Mouse (Mus musculus) mouse embryonic stem cell (cell line): ENCODE results near the gene 4930583I09Rik.

Source experiments
- in situ Hi-C, 2 experiments: fragments of 300-500 bp; cut with MboI; formaldehyde crosslinking; loops; 1 replicate in 1 of 2; 3 replicates in 1 of 2; pipeline ENCODE4 v1.14.3; 2019 to 2020; ENCODE audit warnings: low sequenced_read_pairs in 2 of 2, low pct_unique_long_range_greater_than_20kb in 1 of 2, mixed read lengths in 1 of 2; ENCODE audit not compliant: unreplicated experiment in 1 of 2

Gene 4930583I09Rik

DNA sequence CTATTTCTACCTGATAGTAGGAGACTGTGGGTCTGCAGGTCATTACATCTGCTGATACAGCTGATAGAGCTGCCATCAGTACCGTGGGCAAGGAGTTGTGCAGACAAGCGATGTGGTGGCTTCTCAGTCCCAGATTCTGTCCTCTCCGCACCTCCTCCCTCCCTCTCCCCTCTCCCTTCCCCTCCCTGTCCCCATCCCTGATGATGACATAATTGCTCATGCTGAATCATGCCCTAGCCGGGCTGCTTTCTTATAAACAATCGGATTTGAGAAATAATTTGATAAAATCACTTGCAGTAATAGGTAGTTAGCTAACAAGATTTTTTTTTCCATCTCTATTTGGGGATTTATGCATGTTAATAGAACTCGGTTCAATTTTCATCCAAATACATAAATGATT, at the start of gene 4930583I09Rik:
4930583I09Rik (minus strand) TSS at position 144 of the 400 bp plus-strand sequence.
- in situ Hi-C loops: no loop called here

DNA sequence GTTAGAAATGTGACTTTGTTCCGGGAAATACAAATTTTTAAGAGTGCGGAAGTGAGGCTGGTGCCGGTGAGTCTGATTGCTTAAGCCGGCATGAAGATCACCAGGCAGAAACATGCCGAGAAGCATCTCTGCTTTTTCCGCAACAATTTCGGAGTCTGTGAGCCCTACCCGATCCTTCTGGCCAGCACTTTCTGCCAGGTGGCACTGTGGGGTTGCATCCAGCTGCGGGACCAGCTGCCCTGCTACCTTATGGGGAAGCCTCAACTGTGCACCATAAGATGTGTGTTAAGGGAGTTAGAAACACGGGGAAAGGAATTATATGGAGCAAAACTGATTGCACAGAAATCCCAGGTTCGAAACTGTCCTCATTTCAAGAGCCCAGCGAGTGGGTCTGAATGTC, 40.2 kb upstream of the 4930583I09Rik start:
- in situ Hi-C loops: no loop called here

DNA sequence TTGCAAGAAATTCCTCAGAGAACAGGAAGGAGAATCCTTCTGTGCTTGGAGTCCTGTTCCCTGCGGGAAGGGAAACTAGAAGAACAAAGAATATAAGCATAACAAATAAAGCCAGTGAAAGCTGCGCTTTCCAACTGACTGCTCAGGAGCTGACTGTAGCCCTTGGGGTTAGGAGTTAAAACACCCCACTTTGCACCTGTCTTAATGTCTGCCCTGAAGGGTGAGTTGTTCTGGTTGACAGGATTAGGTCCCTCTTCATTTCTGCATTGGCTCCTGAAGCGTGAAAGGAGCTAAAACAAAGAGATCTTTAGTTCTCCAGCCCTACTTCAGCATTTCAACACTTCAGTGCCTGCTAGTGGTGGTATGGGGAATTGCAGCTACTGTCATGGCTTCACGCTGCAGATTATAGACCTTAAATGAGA, 37.8 kb upstream of the 4930583I09Rik start:
- in situ Hi-C loops: no loop called here

DNA sequence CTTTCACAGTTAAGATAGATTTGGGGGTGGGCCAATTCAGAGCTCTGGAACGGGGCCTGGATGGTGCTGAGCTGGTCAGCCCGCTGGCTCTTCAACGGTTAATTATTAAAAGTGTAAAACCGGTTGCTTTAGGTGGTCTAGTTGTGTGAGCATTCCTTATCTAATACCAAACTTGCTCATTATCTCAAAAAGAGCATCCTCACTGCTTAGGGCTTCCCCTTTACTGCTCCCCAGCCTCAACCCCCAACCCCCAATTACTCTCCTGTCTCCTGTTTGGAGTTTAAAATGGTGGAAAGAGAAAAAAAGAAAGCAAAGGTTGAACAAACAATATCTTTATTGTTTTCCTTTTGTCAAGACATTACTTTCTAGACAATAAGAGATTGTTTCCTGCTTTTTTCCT, 27.9 kb upstream of the 4930583I09Rik start:
- in situ Hi-C loops: no loop called here

DNA sequence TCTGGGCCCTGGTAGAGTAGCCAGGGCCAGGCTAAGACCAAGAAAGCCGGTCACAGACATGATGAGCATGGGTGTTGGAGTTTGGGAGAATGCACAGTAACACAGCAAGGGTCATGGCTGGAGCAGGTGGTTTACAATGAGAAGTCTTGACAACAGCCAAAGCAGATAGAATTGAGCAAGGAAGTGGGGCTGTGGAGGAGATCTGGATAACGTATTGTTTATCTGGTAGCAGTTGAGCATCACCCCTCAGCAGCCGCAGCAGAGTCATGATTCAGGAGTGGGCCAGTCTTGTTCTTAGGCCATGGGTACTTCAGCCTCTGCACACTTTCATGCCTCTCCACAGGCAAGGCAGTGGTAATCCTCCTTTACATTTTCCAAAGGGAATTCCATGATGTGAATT, 25.1 kb upstream of the 4930583I09Rik start:
- in situ Hi-C loops: no loop called here

DNA sequence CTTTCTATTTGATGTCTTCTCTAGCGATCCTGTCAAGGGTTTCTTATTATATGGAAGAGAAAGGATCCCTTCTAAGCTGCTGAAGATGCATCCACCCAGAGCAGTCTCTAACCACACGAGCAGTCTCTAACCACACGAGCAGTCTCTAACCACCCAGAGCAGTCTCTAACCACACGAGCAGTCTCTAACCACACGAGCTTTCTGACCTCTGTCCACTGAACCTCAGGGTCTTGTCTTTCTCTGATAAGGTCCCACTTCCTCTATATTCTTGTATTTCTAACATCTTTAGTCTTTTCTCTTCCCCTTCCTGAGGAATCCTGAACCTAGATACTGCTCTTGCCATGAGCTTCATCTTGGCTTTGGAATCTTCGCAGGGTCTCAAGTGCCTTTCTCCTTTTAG, 23.0 kb upstream of the 4930583I09Rik start:
- in situ Hi-C loops: no loop called here

DNA sequence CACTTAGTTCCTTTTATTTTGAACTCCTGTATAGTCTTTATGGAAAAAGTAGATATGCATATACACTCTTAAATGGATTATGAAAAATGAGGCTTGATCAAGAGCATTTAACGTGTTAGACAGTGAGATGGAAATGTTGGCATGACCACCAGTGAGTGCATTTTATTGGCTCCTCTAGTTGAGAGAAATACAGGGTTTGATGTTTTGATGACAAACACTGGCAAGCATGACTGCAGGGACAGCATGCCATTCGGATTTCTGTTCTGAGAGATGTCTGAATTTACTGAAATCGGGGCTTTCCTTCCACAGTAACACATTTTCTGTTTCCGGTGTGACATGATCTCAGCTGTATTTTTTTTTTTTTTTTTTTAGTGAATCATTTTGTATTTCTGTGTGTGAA, 12.2 kb upstream of the 4930583I09Rik start:
- in situ Hi-C loops: no loop called here

DNA sequence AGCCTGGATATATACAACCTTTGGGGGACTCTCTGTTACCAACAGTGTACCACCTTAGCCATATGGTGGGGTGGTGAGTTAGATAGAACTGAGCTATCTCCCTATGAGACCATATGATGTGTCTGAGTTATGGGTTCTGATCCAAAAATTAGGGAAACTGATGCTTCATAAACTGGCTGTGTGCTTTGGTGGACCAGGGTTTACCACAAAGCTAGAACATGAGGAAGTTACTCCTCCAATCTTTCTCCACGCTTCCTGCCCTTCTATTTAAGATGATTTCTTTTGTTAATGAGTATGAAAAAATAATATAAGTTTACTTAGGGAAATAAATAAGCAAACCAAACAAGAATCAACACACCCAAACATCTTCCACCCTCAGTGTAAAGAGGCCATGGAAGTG, 10.8 kb upstream of the 4930583I09Rik start:
- in situ Hi-C loops: no loop called here

DNA sequence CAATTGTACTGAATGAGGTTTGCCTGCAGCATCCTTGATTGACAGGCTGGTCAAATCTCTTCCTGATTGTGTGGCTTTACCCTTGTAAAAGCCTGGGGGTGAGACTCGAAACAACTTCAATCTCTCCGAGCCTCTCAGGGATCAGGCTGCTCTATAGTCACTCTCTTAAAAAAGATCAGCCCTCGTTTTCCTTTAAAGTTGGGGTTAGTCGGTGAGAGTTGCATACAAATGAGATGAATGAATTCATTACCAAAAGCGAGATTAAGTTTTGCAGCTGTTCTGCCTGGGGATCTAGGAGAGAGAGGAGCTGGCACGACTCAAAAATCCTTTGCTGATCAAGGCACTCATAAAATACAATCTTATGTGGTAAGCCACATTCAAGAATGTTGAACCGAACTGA, 1.0 kb upstream of the 4930583I09Rik start:
- in situ Hi-C loops: no loop called here

DNA sequence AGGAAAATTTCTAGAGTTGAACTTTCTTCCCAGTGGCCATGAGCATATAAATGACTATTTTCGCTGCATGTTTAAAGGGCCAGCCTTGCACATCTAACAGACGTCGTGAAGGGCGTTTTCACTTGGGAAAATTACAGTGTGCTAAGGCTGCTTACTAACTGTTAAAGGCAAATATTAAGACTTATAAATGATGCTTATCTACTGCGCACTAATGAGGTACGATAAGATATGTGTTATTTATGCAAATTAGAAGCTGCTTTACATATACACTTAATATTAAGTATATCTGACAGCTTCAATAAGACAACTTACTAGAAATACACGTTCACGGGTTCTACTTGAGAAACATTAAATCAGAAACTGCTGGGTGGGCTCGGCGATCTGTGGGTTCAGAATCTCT, 481 bp upstream of the 4930583I09Rik start:
- in situ Hi-C loops: no loop called here

DNA sequence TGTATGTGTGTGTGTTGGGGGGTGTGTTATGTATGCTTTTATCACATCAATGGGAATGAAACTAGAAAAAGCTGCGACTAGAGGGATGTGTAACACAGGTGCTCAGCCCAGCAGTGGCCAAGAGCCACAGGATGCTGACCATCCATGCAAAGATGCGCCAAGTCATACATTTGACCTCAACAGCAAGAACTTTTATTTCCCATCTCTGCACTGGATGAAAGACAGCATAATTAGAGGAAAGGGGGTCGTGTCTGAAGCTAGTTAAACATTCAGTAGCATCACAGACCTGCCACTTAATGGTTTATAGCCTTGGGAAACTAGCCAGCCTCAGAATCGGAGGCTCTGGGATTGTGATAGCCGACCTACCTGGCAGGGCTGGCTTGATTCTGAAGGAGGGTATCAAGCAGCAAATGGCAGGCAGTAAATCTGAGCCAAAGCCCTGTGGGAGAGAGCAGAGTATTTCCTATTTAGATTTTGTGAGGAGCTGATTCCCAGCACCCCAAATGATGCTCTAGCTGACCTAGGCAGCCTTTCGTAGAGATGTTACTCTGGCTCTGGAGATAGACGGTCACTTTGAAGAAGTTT, 1.9 kb downstream of the 4930583I09Rik start:
- in situ Hi-C loops: no loop called here

DNA sequence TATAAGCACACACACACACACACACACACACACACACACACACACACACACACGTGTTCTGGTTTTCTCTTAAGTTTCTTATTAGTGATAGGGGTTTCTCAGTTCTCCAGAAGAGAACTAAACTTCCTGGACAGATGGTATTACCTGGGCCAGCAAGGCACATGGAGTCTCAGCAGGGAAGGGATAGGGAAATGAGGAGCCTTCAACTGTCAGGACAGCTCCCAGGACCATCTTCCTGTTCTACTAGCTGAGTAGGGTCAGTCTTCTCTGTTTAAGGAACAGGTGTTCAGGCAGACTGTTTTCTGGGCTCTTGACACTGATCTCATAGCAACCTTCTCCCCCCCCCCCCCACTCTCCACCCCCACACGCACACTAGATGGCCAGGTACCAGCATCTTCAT, 2.8 kb downstream of the 4930583I09Rik start:
- in situ Hi-C loops: no loop called here

DNA sequence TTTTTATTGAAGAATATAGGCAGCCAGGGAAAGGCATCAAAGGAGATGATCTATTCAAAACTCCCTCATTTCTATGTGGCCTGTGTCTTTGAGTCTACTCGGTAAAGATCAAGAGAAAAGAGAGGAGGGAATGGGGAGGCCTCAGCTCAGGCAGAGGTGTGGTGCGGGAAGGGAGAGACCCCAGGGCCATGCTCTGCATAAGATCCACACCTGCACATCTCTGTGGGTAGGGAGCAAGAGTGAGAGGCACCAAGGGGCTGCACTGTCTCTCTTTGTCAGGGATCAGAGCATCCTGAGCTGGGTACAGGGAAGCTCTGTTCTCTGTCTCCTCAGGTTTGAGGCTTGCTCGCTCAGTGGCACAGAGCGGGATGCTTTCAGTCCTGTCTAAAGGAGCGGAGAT, 8.4 kb downstream of the 4930583I09Rik start:
- in situ Hi-C loops: no loop called here

DNA sequence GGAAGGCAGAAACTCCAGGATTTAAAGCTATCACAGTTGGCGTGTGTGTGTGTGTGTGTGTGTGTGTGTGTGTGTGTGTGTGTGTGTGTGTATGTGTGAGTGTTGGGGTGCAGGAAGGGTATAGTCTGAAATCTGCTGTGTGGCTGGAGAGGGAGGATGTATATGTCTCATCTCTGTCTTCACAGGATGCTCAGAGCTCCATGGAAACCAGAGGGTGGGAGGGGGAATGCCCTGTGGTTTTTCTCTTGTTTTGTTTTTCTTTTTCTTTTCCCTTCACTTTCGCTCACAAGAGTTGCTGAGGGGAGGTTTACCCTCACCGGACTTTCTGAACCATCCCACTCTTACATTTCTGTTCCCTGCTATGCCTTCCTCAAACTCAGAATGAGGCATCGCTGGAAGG, 9.0 kb downstream of the 4930583I09Rik start:
- in situ Hi-C loops: no loop called here

DNA sequence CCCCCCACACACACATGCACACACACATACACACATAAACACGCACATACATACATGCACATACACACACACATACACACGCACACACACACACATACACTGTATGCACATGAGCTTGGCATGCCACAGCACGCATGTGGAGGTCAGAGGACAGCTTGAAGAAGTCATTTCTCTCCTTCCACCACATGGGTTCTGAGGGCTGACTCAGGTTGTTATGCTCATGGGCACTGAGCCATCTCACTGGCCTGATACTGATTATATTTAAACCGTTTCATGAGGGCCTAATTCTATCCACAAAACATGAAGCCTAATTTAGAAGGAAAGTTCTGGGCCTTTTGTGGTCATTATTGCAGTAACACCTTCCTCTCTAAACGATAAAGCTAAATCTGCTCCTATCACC, 13.3 kb downstream of the 4930583I09Rik start:
- in situ Hi-C loops: no loop called here

DNA sequence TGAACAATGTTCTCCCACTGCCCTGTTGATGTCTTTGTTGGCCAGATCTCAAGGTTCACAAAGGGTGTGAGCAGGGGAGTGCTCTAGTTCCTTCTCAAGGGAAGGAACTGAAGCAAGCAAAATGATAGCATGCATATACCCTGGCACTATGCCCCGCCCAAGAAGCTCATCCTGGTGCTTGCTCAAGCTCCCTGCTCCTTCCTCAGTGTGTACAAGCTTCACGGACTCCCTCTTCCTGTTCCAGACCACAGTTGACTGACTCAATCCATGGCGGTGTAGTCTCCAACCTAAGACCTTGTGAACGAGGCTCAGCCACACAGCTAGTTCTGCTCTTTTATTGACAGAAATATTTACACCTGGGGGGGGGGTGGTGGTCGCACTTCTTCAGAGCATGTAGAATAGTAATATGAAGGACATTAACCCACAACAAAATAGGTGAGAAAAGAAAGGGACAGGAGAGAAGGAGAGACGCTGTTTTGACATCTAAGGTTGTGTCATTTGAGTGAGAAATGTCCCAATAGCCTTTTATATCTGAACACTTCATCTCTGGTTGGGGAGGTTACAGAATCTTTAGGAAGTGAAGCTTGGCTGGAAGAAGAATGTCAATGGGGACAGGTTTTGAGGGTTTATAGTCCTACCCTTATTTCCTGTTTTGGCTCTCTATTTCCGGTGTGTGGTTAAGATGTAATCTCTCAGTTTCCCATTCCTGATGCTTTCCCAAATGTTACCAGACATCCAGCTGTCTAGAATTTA, 14.9 kb downstream of the 4930583I09Rik start:
- in situ Hi-C loops: no loop called here

DNA sequence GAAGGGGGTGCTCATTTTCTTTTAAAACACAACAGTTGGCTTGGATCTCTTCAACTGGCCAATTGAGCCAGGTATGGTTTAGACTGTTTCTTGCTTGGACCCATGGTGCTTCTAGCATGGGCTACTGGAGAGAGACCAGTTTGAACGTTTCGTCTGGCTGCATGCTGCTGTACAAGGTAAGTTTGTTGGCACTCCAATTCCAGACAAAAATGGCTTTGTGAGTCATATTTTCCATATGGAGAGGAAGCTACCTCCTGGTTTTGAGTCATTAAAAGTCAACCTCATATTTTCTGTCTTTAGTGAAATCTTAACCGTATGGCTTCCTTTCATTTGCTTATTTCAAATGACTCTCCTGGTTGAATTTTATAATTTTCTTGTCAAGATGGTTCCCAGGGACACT, 19.6 kb downstream of the 4930583I09Rik start:
- in situ Hi-C loops: no loop called here

DNA sequence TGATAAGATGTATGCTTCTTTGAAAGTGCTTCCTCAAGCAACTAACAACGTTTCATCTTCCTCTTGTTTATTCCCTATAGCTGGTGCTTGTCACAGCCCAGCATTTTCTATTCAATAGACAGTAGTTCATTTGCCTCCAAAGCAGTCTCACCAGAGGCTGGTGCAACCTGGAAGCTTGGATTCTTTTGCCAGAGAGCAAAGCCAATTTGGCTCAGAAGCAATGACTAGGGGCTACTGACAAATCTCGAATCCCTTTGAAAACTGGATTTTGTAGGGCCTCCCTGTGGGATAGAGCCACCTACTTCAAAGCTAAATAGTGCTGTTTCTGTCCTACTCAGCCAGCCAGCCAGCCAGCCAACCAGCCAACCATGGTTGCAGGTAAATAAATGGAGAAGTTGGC, 20.1 kb downstream of the 4930583I09Rik start:
- in situ Hi-C loops: no loop called here

DNA sequence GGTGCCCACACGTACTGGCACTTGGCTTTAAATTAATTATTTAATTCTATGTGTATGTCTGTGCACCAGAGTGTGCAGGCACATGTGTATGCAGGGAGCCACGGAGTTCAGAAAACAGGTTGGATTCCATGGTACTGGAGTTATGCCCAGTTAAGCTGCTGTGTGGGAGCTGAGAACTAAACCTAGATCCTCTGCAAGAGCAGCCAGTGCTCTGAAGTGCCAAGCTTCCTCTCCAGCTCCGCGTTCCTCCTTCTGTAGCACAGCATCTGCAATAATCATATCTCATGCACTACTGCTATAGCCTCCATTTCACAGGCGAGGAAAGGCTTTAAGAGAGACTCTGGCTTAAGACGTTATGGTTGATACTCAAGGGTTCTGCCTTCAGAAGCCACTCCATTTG, 22.3 kb downstream of the 4930583I09Rik start:
- in situ Hi-C loops: no loop called here

DNA sequence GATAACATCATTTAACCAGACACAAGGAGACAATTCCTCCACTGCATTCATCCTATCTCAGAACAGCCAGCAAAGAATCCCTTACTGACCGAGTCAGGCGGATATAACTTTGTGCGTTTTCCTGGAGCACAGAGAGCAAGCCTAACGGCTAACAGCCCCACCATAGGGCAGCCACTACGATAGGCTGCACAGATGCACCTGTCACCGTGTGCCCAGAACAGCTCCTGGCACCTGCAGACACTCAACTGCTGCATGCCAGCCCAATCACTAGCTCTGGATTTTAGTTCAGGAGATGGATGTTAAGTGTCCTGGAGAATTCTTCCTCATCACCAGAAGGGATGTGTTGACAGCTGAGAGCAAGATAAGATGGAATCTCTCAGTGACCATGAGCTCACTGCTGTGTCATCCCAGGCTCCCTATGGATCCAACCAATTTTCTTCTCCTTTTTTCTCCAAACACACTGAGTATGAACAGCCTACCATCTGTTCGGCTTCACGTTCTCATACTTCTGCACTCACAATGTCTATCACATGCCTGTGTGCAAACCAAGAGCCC, 29.8 kb downstream of the 4930583I09Rik start:
- in situ Hi-C loops: no loop called here
